Mouse (Mus musculus) layer of hippocampus, adult 9-11 months (tissue): ENCODE data around the gene 4930579F01Rik.
"Not testable (repeated sequence)": the region's sequence is repeated elsewhere in the genome, so short reads cannot be mapped to it uniquely, and the experiment has no call there.

Source experiments
- DNase-seq: peaks from one replicate; pipeline ENCODE4 v3.0.0; 2022

4930579F01Rik gene

GRCm38 (mm10) chr3:138143315-138144059, 50.1 kb downstream of the 4930579F01Rik start, which contains the start of gene Trmt10a:
Gene Trmt10a (plus strand): TSS chr3:138143448.
- peak; percentile 97 for DNase-seq

DNA sequence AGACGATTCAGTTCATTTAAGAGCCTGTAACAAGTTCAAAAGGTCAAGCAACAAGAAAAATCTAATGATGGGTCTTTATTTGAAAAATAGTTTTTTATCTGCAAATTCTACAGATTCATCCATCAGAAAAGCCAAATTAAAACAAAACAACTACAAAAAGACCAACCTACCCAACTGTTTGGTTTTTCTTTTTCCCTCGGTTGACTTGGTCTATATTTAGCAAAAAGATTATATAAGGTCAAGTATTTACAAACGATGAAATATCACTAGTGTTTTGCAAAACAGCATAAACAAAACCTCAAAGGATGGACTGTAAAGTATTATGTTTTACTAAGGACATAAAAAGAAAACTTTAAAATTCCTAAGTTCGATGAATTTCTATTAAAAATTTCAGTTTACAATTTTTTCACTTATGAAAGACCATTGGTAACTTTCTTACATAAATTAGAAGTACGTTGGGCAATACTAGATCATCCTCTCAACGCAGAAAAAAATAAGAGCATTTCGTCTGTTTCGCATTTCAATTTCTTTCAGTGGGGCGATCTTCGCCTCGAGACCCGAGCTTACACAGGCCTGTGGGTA, 50.8 kb downstream of the 4930579F01Rik start:
- DNase-seq, result no peak

DNA sequence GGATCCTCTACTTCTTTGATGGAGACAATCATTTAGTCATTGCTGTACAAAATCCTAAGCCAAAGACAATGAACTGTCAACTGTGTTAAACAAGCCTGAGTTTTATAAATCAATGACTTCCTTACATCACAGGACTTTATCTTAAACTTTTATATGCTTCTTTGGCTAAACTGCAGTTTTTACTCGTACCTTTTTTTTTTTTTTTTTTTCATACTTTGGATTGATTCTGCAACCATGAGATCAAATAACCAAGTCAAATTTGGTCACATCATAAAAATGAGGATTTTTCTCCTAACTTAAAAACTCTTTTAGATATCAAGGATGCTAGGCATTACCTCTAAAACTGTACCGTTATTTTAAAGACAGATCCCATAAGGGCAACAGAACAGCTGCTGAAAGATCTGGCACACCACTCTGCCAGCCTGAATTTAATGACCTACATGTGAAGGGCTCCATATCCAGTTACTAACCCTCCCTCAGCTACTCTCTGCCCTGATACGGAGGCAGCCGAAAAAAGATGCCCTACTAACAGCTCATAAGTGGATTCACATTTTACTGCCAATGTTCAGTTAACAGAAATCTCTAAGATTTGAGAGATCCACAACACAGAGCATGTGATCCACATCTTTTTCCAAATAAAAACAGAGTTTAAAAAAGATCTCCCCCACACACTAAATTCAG, 51.4 kb downstream of the 4930579F01Rik start:
- no peak for DNase-seq

GRCm38 (mm10) chr3:138139663-138140062, 54.0 kb downstream of the 4930579F01Rik start:
- no peak for DNase-seq

DNA sequence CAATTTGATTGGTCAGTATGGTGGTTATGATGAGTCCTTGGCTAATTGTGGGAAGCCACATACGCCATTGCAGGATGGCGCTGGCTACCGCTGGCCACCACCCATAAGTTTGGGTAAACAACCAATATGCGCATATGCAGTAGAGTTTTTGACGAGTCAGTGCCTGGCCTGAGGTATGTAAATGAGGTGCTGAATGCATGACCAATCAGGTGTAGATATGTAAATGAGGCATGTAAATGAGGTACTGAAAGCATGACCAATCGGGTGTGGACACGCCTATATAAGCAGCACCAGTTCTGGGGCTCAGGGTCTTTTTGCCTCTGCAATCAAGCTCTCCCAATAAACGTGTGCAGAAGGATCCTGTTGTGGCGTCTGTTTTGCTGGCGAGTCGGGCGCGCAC, 55.5 kb downstream of the 4930579F01Rik start:
- DNase-seq, result not testable (repeated sequence)

DNA sequence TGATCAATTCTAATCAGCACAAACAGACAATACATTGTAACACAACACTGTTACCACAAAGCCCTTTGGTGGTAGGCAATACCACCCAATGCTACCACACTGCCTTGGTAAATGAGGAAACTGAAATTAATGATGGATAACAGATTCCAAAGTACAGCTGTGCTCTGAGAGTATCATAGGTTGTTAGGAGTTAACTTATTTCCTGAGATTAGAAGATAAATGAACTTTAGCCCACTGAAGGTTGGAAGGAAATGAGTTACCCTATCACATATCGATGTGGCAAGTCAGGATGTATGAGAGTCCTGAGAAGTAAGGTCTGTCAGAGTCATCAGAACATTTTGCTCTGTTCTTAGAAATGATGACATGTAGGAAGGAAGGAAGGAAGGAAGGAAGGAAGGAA, 59.1 kb downstream of the 4930579F01Rik start:
- no peak for DNase-seq

GRCm38 (mm10) chr3:138133916-138134315, 59.7 kb downstream of the 4930579F01Rik start:
- DNase-seq, result no peak

DNA sequence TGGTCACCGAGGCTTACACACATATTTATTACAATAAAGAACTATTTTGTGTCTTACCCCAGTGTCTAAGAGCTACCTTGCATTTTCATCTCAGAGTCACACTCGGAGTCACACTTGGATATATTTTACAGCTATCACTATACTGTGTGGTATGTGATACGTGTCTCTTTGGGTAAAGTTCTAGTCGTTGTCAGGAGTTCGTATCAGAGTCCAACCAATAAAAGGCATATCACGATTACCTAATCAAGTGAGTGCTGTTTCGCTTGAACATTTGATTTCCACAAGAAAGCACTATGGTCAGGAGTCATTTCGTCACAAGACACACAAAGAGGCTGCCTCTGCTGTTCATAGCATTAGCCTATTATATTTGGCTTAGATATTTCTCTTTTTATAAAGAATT, 60.2 kb downstream of the 4930579F01Rik start:
- DNase-seq, result no peak

- no peak for DNase-seq
Observed at GRCm38 (mm10) chr3:138131168-138131567, 62.5 kb downstream of the 4930579F01Rik start.

- DNase-seq, result no peak
Observed at GRCm38 (mm10) chr3:138130692-138131091, 62.9 kb downstream of the 4930579F01Rik start.

GRCm38 (mm10) chr3:138129110-138129509, 64.5 kb downstream of the 4930579F01Rik start:
- DNase-seq, result no peak

- DNase-seq, result no peak
Observed at GRCm38 (mm10) chr3:138123842-138124241, 69.8 kb downstream of the 4930579F01Rik start.

DNA sequence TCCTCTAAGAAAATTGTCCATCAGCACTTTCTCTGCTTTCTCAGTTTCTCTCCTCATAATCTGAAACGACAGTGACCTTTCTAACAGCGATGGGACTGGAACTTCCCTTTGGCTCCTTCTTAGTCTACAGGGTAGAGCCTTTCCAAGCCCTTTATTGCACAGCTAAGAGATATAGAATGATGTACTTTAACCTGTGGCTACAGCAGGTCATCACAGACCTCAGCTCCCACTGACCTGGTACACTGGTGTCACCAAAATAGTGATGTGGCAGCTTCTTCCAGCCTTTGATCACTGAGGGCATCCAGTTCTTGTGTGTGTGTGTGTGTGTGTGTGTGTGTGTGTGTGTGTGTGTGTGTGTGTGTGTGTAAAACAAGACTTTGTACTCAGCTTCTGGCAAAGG, 72.2 kb downstream of the 4930579F01Rik start:
- DNase-seq, result no peak

DNA sequence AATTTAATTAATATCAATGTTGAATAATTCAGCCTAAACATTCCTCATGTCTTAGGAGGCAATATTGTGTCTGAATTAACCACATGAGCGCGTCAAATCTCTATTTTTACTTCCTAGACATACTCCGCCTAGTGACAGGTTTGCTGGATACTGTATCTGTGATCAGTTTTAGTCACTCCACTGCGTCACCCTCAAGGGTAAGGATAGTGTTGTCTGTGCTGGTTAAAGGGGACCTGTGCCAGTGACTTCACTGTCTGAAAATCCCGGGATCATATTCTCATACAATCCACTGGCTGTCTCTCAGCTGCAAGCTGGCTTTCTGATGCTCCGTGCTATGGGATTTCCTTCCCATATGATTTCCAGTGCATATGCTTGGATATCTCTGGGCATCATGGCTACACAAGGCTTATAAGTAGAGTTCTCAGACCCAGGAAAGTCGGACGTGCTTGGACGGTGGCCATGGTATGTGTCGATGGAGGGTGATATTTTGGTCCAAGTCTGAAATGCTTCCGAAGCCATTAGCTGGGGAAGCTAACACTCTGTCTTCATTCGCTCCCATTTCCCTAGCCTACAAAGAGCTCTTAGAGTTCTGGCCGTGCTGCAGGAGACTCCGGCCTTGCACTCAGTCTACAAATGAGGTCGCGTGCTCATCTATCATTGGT, 74.0 kb downstream of the 4930579F01Rik start:
- no peak for DNase-seq

GRCm38 (mm10) chr3:138118831-138119230, 74.8 kb downstream of the 4930579F01Rik start:
- DNase-seq, result no peak

GRCm38 (mm10) chr3:138118392-138118791, 75.2 kb downstream of the 4930579F01Rik start:
- DNase-seq, result no peak

DNA sequence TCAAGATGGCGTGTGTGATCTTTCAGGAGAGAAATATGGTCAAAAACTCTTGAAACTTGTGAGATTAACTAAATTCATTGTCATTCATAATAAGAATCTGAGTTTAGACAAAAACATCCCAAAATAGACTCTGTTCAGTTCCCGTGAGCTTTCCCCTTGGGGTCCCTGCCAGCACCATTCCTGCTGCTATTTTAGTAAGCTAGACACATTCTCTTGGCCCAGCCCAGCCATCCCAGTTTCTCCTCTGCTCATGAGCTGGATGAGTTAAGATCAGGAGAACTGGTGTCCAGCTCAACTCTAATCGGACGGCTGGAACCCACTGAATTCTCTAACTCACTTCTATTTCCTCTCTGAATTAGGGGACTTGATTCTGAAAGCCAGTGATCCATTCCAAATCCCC, 76.8 kb downstream of the 4930579F01Rik start:
- no peak for DNase-seq

- no peak for DNase-seq
Observed at GRCm38 (mm10) chr3:138114106-138114505, 79.5 kb downstream of the 4930579F01Rik start.
